Mouse (Mus musculus) G1E (cell line): ENCODE results near the gene Prpsap2. TPM values are rescaled to one million over a fixed set of nuclear protein-coding genes. Genes with fewer than 3 reads are reported as not detected.

ENCODE experiments used
- ATAC-seq: 2 replicates; pipeline ENCODE4 v1.8.0; 2016; ENCODE audit warnings: mild to moderate bottlenecking; ENCODE audit not compliant: insufficient number of reproducible peaks, poor library complexity, low FRiP score, severe bottlenecking; ENCODE audit errors: extremely low read depth
- DNase-seq: peaks from one replicate; pipeline ENCODE4 v3.0.0; 2012; ENCODE audit warnings: low spot score
- H3K27me3 ChIP-seq: 2 replicates; pipeline ENCODE4 v1.6.1; 2012; ENCODE audit warnings: mild to moderate bottlenecking, low read length, inconsistent platforms; ENCODE audit not compliant: insufficient read depth
- H3K36me3 ChIP-seq: replicated peaks from 2 replicates; pipeline ENCODE3; 2012; ENCODE audit warnings: mild to moderate bottlenecking, inconsistent platforms
- H3K4me1 ChIP-seq: 2 replicates; pipeline ENCODE4 v1.6.1; 2012; ENCODE audit warnings: low read depth, low read length, inconsistent platforms, mixed read lengths; ENCODE audit not compliant: insufficient read depth
- H3K4me3 ChIP-seq: 2 replicates; pipeline ENCODE4 v1.5.1; 2012; ENCODE audit warnings: low read depth, mild to moderate bottlenecking, inconsistent platforms, low read length, moderate library complexity, mixed read lengths
- H3K9me3 ChIP-seq: replicated peaks from 2 replicates; pipeline ENCODE4 v1.6.1; 2012; ENCODE audit warnings: inconsistent platforms
- CTCF ChIP-seq: IDR thresholded peaks from 2 replicates; pipeline ENCODE4 v1.5.1; 2012; ENCODE audit warnings: low read depth, low read length, inconsistent platforms, mixed read lengths
- GATA1 ChIP-seq: IDR thresholded peaks from 2 replicates; pipeline ENCODE4 v1.6.1; 2012; ENCODE audit warnings: borderline replicate concordance, low read length, inconsistent platforms, mixed read lengths
- GATA2 ChIP-seq: IDR thresholded peaks from 2 replicates; pipeline ENCODE4 v1.6.1; 2012; ENCODE audit warnings: low read depth, low read length, inconsistent platforms, borderline replicate concordance
- POLR2AphosphoS5 ChIP-seq: IDR thresholded peaks from 2 replicates; pipeline ENCODE4 v1.6.1; 2012; ENCODE audit warnings: low read depth, low read length, inconsistent platforms; ENCODE audit not compliant: insufficient replicate concordance
- TAL1 ChIP-seq: conservative IDR thresholded peaks from 2 replicates; pipeline ENCODE4 v1.6.1; 2012; ENCODE audit warnings: low read depth, low read length, inconsistent platforms, mixed read lengths
- polyA plus RNA-seq: library from polyadenylated mRNA; stranded (reverse); fragments of >175 nt; gene quantifications from 2 replicates; pipeline ENCODE4 v1.2.3, GENCODE M21; 2012
- total RNA-seq, 2 experiments: library from RNA; stranded (forward) in 1 of 2; stranded (reverse) in 1 of 2; fragments of 200-1000 nt in 1 of 2; fragments of >200 nt in 1 of 2; fragmentation: Nextera tagmentation in 1 of 2; gene quantifications; 2 replicates each; pipeline ENCODE4 v1.2.3; 2014 to 2017

The Prpsap2 gene
- total and polyA plus RNA-seq, 3 experiments = 8.7 to 19.2 (median 18.7) TPM

DNA sequence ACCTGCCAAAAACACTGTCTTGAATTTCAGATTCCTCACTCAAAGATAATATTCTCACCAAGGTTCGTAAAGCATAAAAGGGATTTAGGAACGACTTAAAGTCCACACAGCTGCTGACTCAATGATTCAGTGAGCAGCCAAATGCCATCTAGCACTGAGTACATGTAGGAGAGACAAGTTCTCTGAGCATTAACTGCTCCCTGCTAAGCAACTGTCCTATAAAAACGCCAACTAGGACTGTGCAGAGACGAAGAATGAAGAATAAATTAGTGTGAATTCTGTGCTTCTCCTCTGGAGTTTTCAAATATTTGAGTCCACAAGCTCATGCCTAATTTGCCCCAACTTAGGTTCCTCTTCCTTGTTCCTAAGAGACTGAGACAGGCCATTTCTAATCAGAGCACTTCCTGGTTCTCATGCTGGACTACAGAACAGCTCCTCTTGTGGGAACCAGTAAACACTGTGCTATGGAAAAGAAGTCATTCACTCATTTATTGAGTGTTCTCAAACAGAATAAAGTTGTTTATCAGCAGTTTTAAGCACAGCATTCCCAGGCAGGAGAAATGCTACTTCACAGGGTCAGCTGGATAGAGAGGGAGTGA, 12.8 kb upstream of the Prpsap2 start:
- H3K36me3 ChIP-seq = peaks cover 16% of the 10 kb centered on the region
- H3K27me3 ChIP-seq = peaks cover 7% of the 10 kb centered on the region
- H3K4me1 ChIP-seq = no peaks in the 10 kb centered on the region
- ATAC-seq (no peak), DNase-seq (no peak)
- no peak overlapping the region for H3K4me3 ChIP-seq
- H3K9me3 ChIP-seq = no peaks in the 10 kb centered on the region
- TF ChIP-seq CTCF (no peak), TAL1 (no peak), GATA1 (no peak), POLR2AphosphoS5 (no peak), GATA2 (no peak)

DNA sequence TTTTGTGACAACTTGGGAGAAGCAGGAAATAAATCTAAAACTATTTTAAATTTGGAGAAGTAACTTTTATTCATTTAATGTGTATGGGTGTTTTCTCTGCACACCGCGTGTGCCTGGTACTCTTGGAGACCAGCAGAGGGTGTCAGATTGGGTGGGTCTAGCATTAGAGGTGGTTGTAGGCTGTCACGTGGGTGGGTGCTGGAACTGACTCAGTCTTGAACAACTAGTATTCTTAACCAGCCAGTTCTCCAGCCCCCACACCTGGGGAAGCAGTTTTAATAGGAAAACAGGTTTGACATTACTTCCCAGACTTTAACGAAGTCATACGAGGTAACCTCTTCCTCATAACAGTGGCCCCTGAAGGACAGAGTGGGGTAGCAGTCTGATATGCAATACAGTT, 1.4 kb downstream of the Prpsap2 start:
- H3K27me3 ChIP-seq = peaks cover 7% of the 10 kb centered on the region; the same call in 1 of the 2 replicates
- no peak overlapping the region; the same call in 1 of the 2 replicates for H3K4me3 ChIP-seq
- ATAC-seq (no peak), DNase-seq (peak; percentile 18)
- H3K36me3 ChIP-seq = peaks cover 21% of the 10 kb centered on the region
- H3K9me3 ChIP-seq = no peaks in the 10 kb centered on the region
- TF ChIP-seq CTCF (no peak), POLR2AphosphoS5 (no peak), GATA1 (no peak)
- peaks cover 27% of the 10 kb centered on the region for H3K4me1 ChIP-seq

DNA sequence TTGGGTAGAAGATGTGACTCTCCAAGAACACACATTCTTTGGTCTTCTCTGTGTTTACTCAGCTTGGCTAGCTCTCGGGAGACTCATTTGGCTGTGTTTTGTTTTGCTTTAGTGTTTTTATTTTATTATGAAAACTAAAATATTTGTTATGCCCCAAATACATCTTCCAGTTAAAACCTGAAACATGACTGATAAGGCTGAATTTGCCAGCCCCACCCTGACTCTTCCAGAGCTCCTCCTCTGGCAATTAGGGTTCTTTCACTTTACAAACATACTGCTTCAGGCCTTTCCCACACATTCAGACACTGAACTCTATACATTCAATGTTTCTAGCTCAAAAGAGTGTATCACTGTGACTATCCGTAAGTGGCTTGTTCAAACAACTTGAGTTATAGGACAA, 4.7 kb downstream of the Prpsap2 start:
- DNase-seq (no peak), ATAC-seq (no peak)
- Histone ChIP-seq H3K4me1 (peaks cover 24% of the 10 kb centered on the region), H3K4me3 (no peak overlapping the region), H3K9me3 (no peaks in the 10 kb centered on the region), H3K27me3 (no peaks in the 10 kb centered on the region), H3K36me3 (peaks cover 47% of the 10 kb centered on the region)
- no peak for TF ChIP-seq CTCF
- no peak for TF ChIP-seq GATA1

DNA sequence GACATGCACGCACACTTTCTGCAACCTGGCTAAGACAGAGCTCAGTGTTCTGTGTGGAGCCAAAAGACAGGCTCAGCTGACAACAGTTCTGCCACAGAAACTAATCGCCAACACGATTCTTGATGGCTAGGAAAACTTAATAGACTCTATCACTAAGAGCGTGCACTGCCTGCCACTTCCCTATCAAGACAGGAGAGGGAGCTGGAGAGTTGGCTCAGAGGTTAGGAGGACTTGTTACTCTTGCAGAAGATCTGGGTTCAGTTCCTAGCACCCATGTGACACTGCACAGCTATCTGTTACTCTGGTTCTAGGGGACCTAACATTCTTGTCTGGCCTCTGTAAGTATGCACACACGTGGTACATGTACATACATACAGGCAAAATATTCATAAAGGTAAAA, 10.3 kb downstream of the Prpsap2 start:
- Histone ChIP-seq H3K4me3 (no peak overlapping the region), H3K27me3 (no peaks in the 10 kb centered on the region), H3K9me3 (no peaks in the 10 kb centered on the region), H3K36me3 (peaks cover 78% of the 10 kb centered on the region), H3K4me1 (peaks cover under 1% of the 10 kb centered on the region; the same call in 1 of the 2 replicates)
- no peak for DNase-seq
- ATAC-seq = no peak
- TF ChIP-seq GATA2 = no peak
- no peak for TF ChIP-seq CTCF
- TF ChIP-seq TAL1 = no peak
- no peak for TF ChIP-seq GATA1

DNA sequence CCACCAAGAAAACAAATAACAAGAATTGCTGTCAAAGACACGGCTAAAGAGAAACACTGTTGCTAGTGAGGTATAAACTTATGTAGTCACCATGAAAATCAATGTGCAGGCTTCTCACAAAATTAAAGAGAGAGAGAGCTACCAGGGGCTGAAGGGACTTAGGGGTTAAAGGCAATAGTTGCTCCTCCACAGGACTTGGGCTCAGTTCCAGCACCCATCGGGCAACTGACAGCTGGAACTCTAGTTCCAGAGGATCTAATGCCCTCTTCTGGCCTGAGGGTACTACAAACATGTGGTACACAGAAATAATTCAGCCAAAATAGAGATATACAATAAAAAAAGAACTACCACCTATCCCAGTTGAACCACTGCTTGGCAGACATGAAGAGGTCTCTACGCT, 14.7 kb downstream of the Prpsap2 start:
- TF ChIP-seq GATA2 = no peak
- TF ChIP-seq TAL1 = no peak
- no peak for TF ChIP-seq CTCF
- TF ChIP-seq POLR2AphosphoS5 = no peak
- TF ChIP-seq GATA1 = no peak
- Histone ChIP-seq H3K9me3 (no peaks in the 10 kb centered on the region), H3K4me3 (no peak overlapping the region), H3K36me3 (peaks cover 72% of the 10 kb centered on the region), H3K27me3 (no peaks in the 10 kb centered on the region), H3K4me1 (no peaks in the 10 kb centered on the region)
- DNase-seq (no peak), ATAC-seq (no peak)

DNA sequence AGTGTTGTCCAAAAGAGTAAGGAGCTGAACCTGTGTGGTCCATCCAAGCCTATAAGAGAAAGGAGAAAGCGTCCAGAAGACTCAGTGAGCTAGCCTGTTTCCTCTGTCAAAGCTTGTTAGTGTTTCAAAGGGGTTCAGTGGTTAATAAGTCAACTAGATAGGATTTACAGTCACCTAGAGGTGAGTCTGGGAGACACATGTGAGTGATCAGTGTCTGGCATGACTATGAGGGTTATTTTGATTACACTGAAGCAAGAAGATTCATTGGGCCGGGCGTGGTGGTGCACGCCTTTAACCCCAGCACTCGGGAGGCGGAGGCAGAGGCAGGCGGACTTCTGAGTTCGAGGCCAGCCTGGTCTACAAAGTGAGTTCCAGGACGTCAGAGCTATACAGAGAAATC, 16.1 kb downstream of the Prpsap2 start:
- ATAC-seq (no peak), DNase-seq (no peak)
- peaks cover 67% of the 10 kb centered on the region for H3K36me3 ChIP-seq
- no peak for TF ChIP-seq TAL1
- no peak for TF ChIP-seq CTCF
- TF ChIP-seq GATA2 = no peak
- no peak for TF ChIP-seq GATA1
- TF ChIP-seq POLR2AphosphoS5 = no peak
- H3K9me3 ChIP-seq = no peaks in the 10 kb centered on the region
- no peaks in the 10 kb centered on the region for H3K27me3 ChIP-seq
- H3K4me3 ChIP-seq = no peak overlapping the region
- no peaks in the 10 kb centered on the region for H3K4me1 ChIP-seq

DNA sequence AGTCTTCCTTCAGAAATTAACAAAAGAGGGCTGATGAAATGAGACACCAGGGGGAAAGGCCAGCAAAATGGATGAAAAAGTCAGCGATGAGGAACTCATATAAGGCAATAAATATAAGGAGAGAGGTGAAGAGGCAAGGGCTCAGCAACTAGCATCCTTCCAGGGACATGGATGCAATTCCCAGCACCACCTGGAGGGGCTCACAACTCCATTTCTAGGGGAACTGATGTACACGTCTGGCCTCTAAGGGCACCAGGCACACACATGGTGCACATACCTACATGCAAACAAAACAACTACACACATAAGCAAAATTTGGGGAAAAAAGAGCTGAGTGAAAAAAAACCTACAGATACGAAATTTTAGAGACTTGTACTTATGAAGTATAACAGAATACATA, 17.4 kb downstream of the Prpsap2 start:
- ATAC-seq (no peak), DNase-seq (no peak)
- Histone ChIP-seq H3K4me1 (no peaks in the 10 kb centered on the region), H3K36me3 (peaks cover 66% of the 10 kb centered on the region), H3K9me3 (no peaks in the 10 kb centered on the region), H3K27me3 (no peaks in the 10 kb centered on the region), H3K4me3 (no peak overlapping the region)
- no peak for TF ChIP-seq POLR2AphosphoS5
- TF ChIP-seq TAL1 = no peak
- no peak for TF ChIP-seq CTCF
- no peak for TF ChIP-seq GATA2
- no peak for TF ChIP-seq GATA1
